Mouse (Mus musculus) E14TG2a.4 (cell line): Measurements from ENCODE around the gene Rimbp2.

Experiments
- CTCF ChIP-seq: conservative IDR thresholded peaks from 2 replicates; pipeline ENCODE4 v1.5.1; 2014; ENCODE audit warnings: low read length
- NANOG ChIP-seq: IDR thresholded peaks from 2 replicates; pipeline ENCODE4 v1.6.1; 2014; ENCODE audit warnings: borderline replicate concordance, low read length, mixed read lengths
- POU5F1 ChIP-seq: IDR thresholded peaks from 2 replicates; pipeline ENCODE4 v1.6.1; 2014; ENCODE audit warnings: low read length, borderline replicate concordance

DNA sequence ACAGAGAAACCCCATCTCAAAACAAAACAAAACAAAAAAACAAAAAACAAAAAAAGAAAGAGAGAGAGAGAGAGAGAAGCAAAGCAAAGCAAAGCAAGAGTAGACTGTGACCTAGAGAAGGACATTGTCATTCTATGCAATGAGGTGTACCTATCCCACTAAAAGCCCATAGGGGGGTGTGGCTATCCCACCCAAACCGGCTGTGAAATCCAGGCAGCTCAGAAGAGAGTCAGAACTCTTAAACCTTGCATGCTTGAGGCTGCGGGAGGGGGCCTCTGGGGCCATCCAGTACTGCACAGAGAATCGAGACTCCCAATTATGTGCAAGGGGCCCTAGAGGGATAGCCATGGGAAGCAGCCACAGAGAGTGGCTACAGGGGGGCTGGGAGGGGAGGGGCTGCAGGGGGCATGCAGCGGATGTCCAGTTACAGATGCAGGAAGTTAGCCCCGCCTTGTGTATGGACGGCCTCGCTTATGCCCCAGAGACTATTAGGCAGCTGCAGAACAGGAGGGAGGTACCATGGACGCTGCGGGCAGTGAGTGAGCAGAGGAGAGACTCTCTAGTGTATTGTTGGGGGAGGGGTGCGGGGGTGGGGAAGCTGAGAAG lies 184.2 kb downstream of the Rimbp2 start:
- no peak for TF ChIP-seq CTCF
- no peak for TF ChIP-seq POU5F1
- no peak for TF ChIP-seq NANOG
